Mouse (Mus musculus): Measurements from ENCODE around the gene Tec. TPM values are rescaled to one million over a fixed set of nuclear protein-coding genes. Genes with fewer than 3 reads are reported as not detected.
A peak's percentile ranks its signal among the peaks of the same experiment; 100 is the strongest.

The Tec gene
- polyA plus RNA-seq, 1 experiment from 2014 or later: 9.5 TPM

GRCm38 (mm10) chr5:72895261-72895660 is 27.0 kb upstream of the Tec start:
- Histone ChIP-seq H3K9ac (ENCODE audit: low read length) (no peak overlapping the region), H3K27ac (replicated peaks) (no peak overlapping the region), H3K4me3 (ENCODE audit: low read depth, low read length) (no peak overlapping the region), H3K4me2 (replicated peaks; ENCODE audit: low read depth) (no peak overlapping the region), H3K27me3 (ENCODE audit: control insufficient read depth, insufficient read depth, low read length) (no peaks in the 10 kb centered on the region), H3K36me3 (ENCODE audit: control insufficient read depth, insufficient read depth, low read length) (no peaks in the 10 kb centered on the region), H3K9me3 (ENCODE audit: control insufficient read depth, low read length) (no peaks in the 10 kb centered on the region), H3K4me1 (replicated peaks; ENCODE audit: control insufficient read depth, insufficient read depth) (no peaks in the 10 kb centered on the region)
- DNase-seq (ENCODE audit: low spot score): no peak
- ATAC-seq (ENCODE audit: low FRiP score, low TSS enrichment): no peak
- no peak for TF ChIP-seq EP300 (optimal IDR thresholded peaks at IDR 0.05)
- TF ChIP-seq CTCF (IDR thresholded peaks at IDR 0.05; ENCODE audit: low read depth): no peak
- 90% methylated on average over 11 of the region's 11 CpGs for WGBS

GRCm38 (mm10) chr5:72893987-72894386 is 25.7 kb upstream of the Tec start:
- H3K9ac ChIP-seq (ENCODE audit: low read length): no peak overlapping the region
- no peaks in the 10 kb centered on the region for H3K36me3 ChIP-seq (ENCODE audit: control insufficient read depth, insufficient read depth, low read length)
- H3K4me3 ChIP-seq (ENCODE audit: low read depth, low read length): no peak overlapping the region
- DNase-seq (ENCODE audit: low spot score): no peak
- WGBS: 63% methylated on average over 5 of the region's 5 CpGs
- TF ChIP-seq EP300 (optimal IDR thresholded peaks at IDR 0.05) (no peak), CTCF (IDR thresholded peaks at IDR 0.05; ENCODE audit: low read depth) (peak; percentile 66)
- H3K9me3 ChIP-seq (ENCODE audit: control insufficient read depth, low read length): no peaks in the 10 kb centered on the region
- no peaks in the 10 kb centered on the region for H3K27me3 ChIP-seq (ENCODE audit: control insufficient read depth, insufficient read depth, low read length)
- H3K4me2 ChIP-seq (replicated peaks; ENCODE audit: low read depth): no peak overlapping the region
- no peaks in the 10 kb centered on the region for H3K4me1 ChIP-seq (replicated peaks; ENCODE audit: control insufficient read depth, insufficient read depth)
- H3K27ac ChIP-seq (replicated peaks): no peak overlapping the region
- no peak for ATAC-seq (ENCODE audit: low FRiP score, low TSS enrichment)

- 6% methylated on average over 12 of the region's 12 CpGs for WGBS
- Histone ChIP-seq H3K9ac (ENCODE audit: low read length) (no peak overlapping the region), H3K27ac (replicated peaks) (no peak overlapping the region), H3K9me3 (ENCODE audit: control insufficient read depth, low read length) (no peaks in the 10 kb centered on the region), H3K36me3 (ENCODE audit: control insufficient read depth, insufficient read depth, low read length) (no peaks in the 10 kb centered on the region), H3K4me3 (ENCODE audit: low read depth, low read length) (no peak overlapping the region), H3K27me3 (ENCODE audit: control insufficient read depth, insufficient read depth, low read length) (no peaks in the 10 kb centered on the region), H3K4me1 (replicated peaks; ENCODE audit: control insufficient read depth, insufficient read depth) (no peaks in the 10 kb centered on the region), H3K4me2 (replicated peaks; ENCODE audit: low read depth) (no peak overlapping the region)
- TF ChIP-seq CTCF (IDR thresholded peaks at IDR 0.05; ENCODE audit: low read depth) (peak; percentile 86), EP300 (optimal IDR thresholded peaks at IDR 0.05) (no peak)
- ATAC-seq (ENCODE audit: low FRiP score, low TSS enrichment) (peak; percentile 72), DNase-seq (ENCODE audit: low spot score) (peak; percentile 49)
Observed at GRCm38 (mm10) chr5:72891534-72891933, 23.3 kb upstream of the Tec start.

GRCm38 (mm10) chr5:72888260-72888659 is 20.0 kb upstream of the Tec start:
- H3K4me2 ChIP-seq (replicated peaks; ENCODE audit: low read depth): no peak overlapping the region
- H3K4me1 ChIP-seq (replicated peaks; ENCODE audit: control insufficient read depth, insufficient read depth): no peaks in the 10 kb centered on the region
- TF ChIP-seq EP300 (optimal IDR thresholded peaks at IDR 0.05): no peak
- no peak for TF ChIP-seq CTCF (IDR thresholded peaks at IDR 0.05; ENCODE audit: low read depth)
- no peak overlapping the region for H3K4me3 ChIP-seq (ENCODE audit: low read depth, low read length)
- no peak overlapping the region for H3K9ac ChIP-seq (ENCODE audit: low read length)
- no peak for ATAC-seq (ENCODE audit: low FRiP score, low TSS enrichment)
- H3K9me3 ChIP-seq (ENCODE audit: control insufficient read depth, low read length): no peaks in the 10 kb centered on the region
- DNase-seq (ENCODE audit: low spot score): no peak
- no peaks in the 10 kb centered on the region for H3K36me3 ChIP-seq (ENCODE audit: control insufficient read depth, insufficient read depth, low read length)
- no peak overlapping the region for H3K27ac ChIP-seq (replicated peaks)
- no peaks in the 10 kb centered on the region for H3K27me3 ChIP-seq (ENCODE audit: control insufficient read depth, insufficient read depth, low read length)
- WGBS: 89% methylated on average over 7 of the region's 7 CpGs

- ATAC-seq (ENCODE audit: low FRiP score, low TSS enrichment): peak; percentile 36; the same call in 1 of the 2 replicates
- H3K4me2 ChIP-seq (replicated peaks; ENCODE audit: low read depth): no peak overlapping the region
- no peak overlapping the region for H3K9ac ChIP-seq (ENCODE audit: low read length)
- no peaks in the 10 kb centered on the region for H3K9me3 ChIP-seq (ENCODE audit: control insufficient read depth, low read length)
- no peak overlapping the region for H3K4me3 ChIP-seq (ENCODE audit: low read depth, low read length)
- H3K27me3 ChIP-seq (ENCODE audit: control insufficient read depth, insufficient read depth, low read length): no peaks in the 10 kb centered on the region
- no peak for DNase-seq (ENCODE audit: low spot score)
- H3K27ac ChIP-seq (replicated peaks): no peak overlapping the region
- 61% methylated on average over 18 of the region's 19 CpGs for WGBS
- TF ChIP-seq EP300 (optimal IDR thresholded peaks at IDR 0.05) (no peak), CTCF (IDR thresholded peaks at IDR 0.05; ENCODE audit: low read depth) (0 out of 2 replicates have a peak, but pooled peaks have one; percentile 18)
- no peaks in the 10 kb centered on the region for H3K36me3 ChIP-seq (ENCODE audit: control insufficient read depth, insufficient read depth, low read length)
- no peaks in the 10 kb centered on the region for H3K4me1 ChIP-seq (replicated peaks; ENCODE audit: control insufficient read depth, insufficient read depth)
Observed at GRCm38 (mm10) chr5:72886458-72887222, 18.4 kb upstream of the Tec start.

- 34% methylated on average over 3 of the region's 3 CpGs for WGBS
- Histone ChIP-seq H3K36me3 (ENCODE audit: control insufficient read depth, insufficient read depth, low read length) (no peaks in the 10 kb centered on the region), H3K4me3 (ENCODE audit: low read depth, low read length) (no peak overlapping the region), H3K9me3 (ENCODE audit: control insufficient read depth, low read length) (no peaks in the 10 kb centered on the region), H3K4me2 (replicated peaks; ENCODE audit: low read depth) (no peak overlapping the region), H3K9ac (ENCODE audit: low read length) (no peak overlapping the region), H3K27me3 (ENCODE audit: control insufficient read depth, insufficient read depth, low read length) (no peaks in the 10 kb centered on the region), H3K4me1 (replicated peaks; ENCODE audit: control insufficient read depth, insufficient read depth) (no peaks in the 10 kb centered on the region), H3K27ac (replicated peaks) (no peak overlapping the region)
- ATAC-seq (ENCODE audit: low FRiP score, low TSS enrichment): no peak
- DNase-seq (ENCODE audit: low spot score): no peak
- no peak for TF ChIP-seq CTCF (IDR thresholded peaks at IDR 0.05; ENCODE audit: low read depth)
Observed at GRCm38 (mm10) chr5:72883706-72884105, 15.4 kb upstream of the Tec start.

Data from stomach, postnatal 0 days (tissue).